Mouse (Mus musculus) midbrain, embryonic 16.5 days (tissue): Measurements from ENCODE around the gene Sergef. TPM values are rescaled to one million over a fixed set of nuclear protein-coding genes. Genes with fewer than 3 reads are reported as not detected.

Source experiments
- ATAC-seq: fragments of 200-750 bp; cut with Nextera tagmentation; 2 replicates; pipeline ENCODE4 v1.8.0; 2017; ENCODE audit warnings: moderate TSS enrichment
- H3K27ac ChIP-seq: fragments of 300-500 bp; sonication (generic); 2 replicates; pipeline ENCODE4 v1.5.1; 2014; ENCODE audit warnings: mild to moderate bottlenecking, low read length, mixed read lengths
- H3K27me3 ChIP-seq: fragments of 300-500 bp; sonication (generic); 2 replicates; pipeline ENCODE4 v1.6.1; 2014; ENCODE audit warnings: low read depth, low read length, mixed read lengths; ENCODE audit not compliant: control insufficient read depth, insufficient read depth
- H3K36me3 ChIP-seq: fragments of 300-500 bp; sonication (generic); 2 replicates; pipeline ENCODE4 v1.6.1; 2014; ENCODE audit warnings: mild to moderate bottlenecking, low read length, moderate library complexity, mixed read lengths; ENCODE audit not compliant: control insufficient read depth, insufficient read depth
- H3K4me1 ChIP-seq: fragments of 300-500 bp; sonication (generic); 2 replicates; pipeline ENCODE4 v1.6.1; 2014; ENCODE audit warnings: mild to moderate bottlenecking, low read length, mixed read lengths; ENCODE audit not compliant: control insufficient read depth, insufficient read depth
- H3K4me2 ChIP-seq: fragments of 300-500 bp; sonication (generic); 2 replicates; pipeline ENCODE4 v1.6.1; 2014; ENCODE audit warnings: mild to moderate bottlenecking, low read length, mixed read lengths
- H3K4me3 ChIP-seq: fragments of 300-500 bp; sonication (generic); 2 replicates; pipeline ENCODE4 v1.5.1; 2014; ENCODE audit warnings: low read depth, mild to moderate bottlenecking, low read length, moderate library complexity, mixed read lengths
- H3K9ac ChIP-seq: fragments of 300-500 bp; sonication (generic); 2 replicates; pipeline ENCODE4 v1.6.1; 2014; ENCODE audit warnings: low read depth, low read length, mixed read lengths
- H3K9me3 ChIP-seq: fragments of 300-500 bp; sonication (generic); replicated peaks from 2 replicates; pipeline ENCODE4 v1.6.1; 2014; ENCODE audit warnings: mild to moderate bottlenecking, low read length, mixed read lengths; ENCODE audit not compliant: control insufficient read depth, poor library complexity, severe bottlenecking
- WGBS: fragments of 180-500 bp; shearing (Covaris S2); extraction: QIAGEN DNeasy Blood & Tissue Kit; methylation state at CpG from one replicate; pipeline ENCODE4 v1.1.7; 2014; 5-methylcytosine and 5-hydroxymethylcytosine counted together
- polyA plus RNA-seq: library from polyadenylated mRNA; unstranded; fragments of >200 nt; fragmentation: Nextera tagmentation; extraction: Ambion mirVana; gene quantifications from 2 replicates; pipeline ENCODE4 v1.2.1, GENCODE M21; 2015

Sergef gene
- polyA plus RNA-seq, 1 experiment from 2014 or later, result 45.8 TPM

DNA sequence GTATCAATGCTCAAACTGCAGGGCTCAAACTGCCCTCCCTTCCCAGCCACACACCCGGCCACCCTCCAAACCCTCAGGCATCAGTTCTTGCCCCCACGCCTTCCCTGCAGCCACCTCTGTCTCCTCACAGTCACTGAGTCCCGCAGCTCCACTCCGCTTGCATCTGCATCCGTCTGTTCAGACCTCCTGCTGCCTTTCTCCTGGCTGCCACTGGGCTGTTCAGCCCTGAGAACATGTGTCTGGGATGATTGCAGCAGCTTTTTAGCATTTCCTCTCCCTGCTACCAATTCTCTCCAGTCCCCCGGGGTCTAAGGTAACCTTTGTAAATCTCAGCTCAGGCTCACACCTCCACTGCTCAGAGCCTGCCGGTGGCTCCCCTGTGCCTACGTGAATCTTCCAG, 109.7 kb downstream of the Sergef start:
- ATAC-seq, result peak; percentile 62
- no peaks in the 10 kb centered on the region for H3K36me3 ChIP-seq
- peak overlapping the region; percentile 30; the same call in 1 of the 2 replicates for H3K9ac ChIP-seq
- no peak overlapping the region for H3K4me3 ChIP-seq
- 42% methylated on average over 8 of the region's 8 CpGs for WGBS
- peak overlapping the region; percentile 47 for H3K27ac ChIP-seq
- no peak overlapping the region for H3K4me2 ChIP-seq
- H3K9me3 ChIP-seq, result no peaks in the 10 kb centered on the region
- H3K27me3 ChIP-seq, result no peaks in the 10 kb centered on the region
- peaks cover 10% of the 10 kb centered on the region for H3K4me1 ChIP-seq

DNA sequence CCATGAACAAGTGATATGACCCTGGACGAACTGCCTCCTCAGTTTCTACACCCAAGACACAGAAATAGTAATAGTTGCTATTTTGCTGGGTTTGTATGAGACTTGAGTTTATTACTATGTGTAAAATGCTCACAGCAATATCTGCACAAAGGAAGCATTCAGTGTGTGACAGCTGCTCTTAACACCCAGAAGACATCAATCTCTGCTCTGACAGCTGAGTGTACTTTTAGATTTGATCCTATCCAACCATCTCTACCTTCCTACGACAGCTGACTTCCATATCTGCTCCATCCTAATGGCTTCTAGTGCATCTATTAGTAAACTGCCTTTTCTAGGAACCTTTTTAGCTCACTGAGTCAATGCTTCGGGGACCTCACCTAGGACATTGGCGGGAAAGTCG, 110.3 kb downstream of the Sergef start:
- H3K4me3 ChIP-seq, result no peak overlapping the region
- no peaks in the 10 kb centered on the region for H3K36me3 ChIP-seq
- no peak overlapping the region for H3K4me2 ChIP-seq
- H3K27me3 ChIP-seq, result no peaks in the 10 kb centered on the region
- no peaks in the 10 kb centered on the region for H3K9me3 ChIP-seq
- WGBS, result 87% methylated on average over 5 of the region's 5 CpGs
- no peak overlapping the region for H3K27ac ChIP-seq
- H3K4me1 ChIP-seq, result peaks cover 7% of the 10 kb centered on the region; the same call in 1 of the 2 replicates
- ATAC-seq, result no peak
- H3K9ac ChIP-seq, result no peak overlapping the region

DNA sequence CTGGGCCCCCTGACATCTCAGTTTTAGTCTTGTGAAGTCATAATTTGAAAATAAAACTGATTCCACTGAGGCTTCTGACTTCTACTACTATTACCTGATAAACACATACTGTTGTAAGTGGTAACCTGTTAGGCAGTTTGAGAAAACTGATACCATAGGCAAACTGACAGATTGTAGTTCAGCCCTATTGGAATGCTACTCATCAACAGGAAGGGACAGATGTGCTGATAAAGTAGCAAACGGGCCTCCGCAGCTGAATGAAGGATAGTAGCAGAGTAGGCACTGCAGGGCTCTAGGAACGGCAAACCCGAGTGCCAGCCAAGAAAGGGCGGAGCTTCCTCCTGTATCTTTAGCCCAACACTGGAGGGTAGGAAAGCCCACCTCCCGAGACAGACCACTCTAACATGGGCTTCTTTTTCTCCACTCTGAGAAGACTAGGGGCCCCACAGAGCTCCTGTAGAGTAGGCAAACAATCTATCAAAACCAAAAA, 112.9 kb downstream of the Sergef start:
- H3K4me2 ChIP-seq, result no peak overlapping the region
- 63% methylated on average over 6 of the region's 6 CpGs for WGBS

DNA sequence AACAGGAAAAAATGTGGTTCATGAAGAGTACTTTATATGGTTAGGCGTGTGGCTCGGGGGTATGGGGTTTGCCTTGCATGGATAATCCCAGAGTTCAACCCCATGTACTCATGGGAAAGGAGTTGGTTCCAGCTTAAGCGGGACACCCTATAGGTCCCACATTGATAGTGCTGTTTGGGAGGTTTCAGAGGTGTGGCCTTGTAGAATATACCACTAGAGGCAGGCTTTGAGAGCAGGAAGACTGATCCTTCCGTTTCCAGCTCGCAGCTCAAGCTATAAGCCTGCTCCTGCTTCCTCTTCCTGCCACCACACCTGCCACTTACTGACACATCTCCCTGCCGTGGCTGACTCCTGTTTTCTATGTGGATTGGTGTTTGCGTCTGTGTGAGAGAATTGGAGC, 116.4 kb downstream of the Sergef start:
- Histone ChIP-seq H3K9me3 (no peaks in the 10 kb centered on the region), H3K27me3 (no peaks in the 10 kb centered on the region), H3K4me3 (no peak overlapping the region), H3K4me2 (no peak overlapping the region), H3K9ac (no peak overlapping the region), H3K27ac (no peak overlapping the region), H3K4me1 (peaks cover 9% of the 10 kb centered on the region; the same call in 1 of the 2 replicates), H3K36me3 (no peaks in the 10 kb centered on the region)
- WGBS, result 90% methylated on average over 7 of the region's 7 CpGs
- no peak for ATAC-seq

More for the DNA sequence above, 112.9 kb downstream of the Sergef start:
- ATAC-seq, result no peak
- Histone ChIP-seq H3K27ac (no peak overlapping the region), H3K4me3 (no peak overlapping the region), H3K27me3 (no peaks in the 10 kb centered on the region), H3K36me3 (no peaks in the 10 kb centered on the region), H3K9me3 (no peaks in the 10 kb centered on the region), H3K9ac (no peak overlapping the region), H3K4me1 (peaks cover 7% of the 10 kb centered on the region; the same call in 1 of the 2 replicates)

DNA sequence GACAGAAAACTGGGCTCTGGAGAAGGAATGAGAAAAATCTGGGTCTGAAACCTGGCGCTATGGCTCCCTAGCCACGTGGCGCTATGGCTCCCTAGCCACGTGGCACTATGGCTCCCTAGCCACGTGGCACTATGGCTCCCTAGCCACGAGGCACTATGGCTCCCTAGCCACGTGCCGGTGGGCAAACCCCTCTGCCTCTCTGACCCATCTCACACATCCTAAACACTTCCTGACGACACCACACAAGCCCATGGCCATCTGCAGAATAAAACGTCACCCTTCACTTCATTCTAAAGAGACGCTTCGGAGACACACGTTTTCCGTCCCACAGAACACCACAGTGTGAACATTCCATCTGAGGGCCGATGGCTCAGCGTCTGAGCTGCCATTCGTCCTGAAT, 117.8 kb downstream of the Sergef start:
- Histone ChIP-seq H3K4me3 (no peak overlapping the region), H3K27ac (no peak overlapping the region), H3K4me1 (peaks cover 9% of the 10 kb centered on the region; the same call in 1 of the 2 replicates), H3K27me3 (no peaks in the 10 kb centered on the region), H3K36me3 (no peaks in the 10 kb centered on the region), H3K4me2 (no peak overlapping the region), H3K9ac (no peak overlapping the region), H3K9me3 (no peaks in the 10 kb centered on the region)
- ATAC-seq, result no peak
- whole genome bisulfite sequencing, result 96% methylated on average over 17 of the region's 17 CpGs

DNA sequence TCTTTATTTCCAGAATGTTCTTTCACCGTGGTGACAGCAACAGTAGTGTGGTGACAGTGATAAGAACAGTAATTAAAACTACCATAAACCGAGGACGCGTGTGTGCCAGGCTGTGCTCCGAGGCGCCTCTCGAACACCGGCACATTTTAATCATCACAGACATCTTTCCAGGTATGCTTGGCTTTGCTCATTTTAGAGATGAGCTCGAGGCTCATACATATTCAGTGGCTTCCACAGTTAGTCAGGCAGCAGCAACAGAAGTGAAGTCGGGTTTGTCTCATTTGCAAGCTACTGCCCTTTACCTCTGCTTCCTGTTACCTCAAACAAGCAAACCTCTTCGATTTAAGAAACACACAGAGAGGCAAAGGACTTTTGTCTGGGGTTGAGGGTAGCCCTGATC, 120.5 kb downstream of the Sergef start:
- WGBS, result 55% methylated on average over 11 of the region's 11 CpGs
- peak; percentile 59 for ATAC-seq

DNA sequence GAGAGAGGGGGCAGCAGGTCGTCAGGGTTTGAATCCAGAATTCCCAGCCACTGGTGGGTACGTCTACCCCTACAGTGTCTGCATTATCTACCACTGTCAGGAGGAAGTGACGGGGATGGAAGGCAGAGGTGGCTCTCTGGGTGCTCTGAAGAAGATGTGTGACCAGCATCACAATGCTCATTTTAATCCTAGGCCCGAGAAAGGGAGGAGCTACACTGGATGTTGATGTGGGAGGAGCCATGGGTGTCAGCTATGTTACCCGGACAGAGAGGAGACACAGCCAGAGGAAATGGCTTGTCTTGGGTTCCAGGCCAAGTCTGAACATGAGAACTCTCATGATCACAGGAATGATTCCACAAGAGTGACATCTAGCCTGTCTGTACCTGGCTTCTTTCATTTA, 122.4 kb downstream of the Sergef start:
- Histone ChIP-seq H3K9me3 (no peaks in the 10 kb centered on the region), H3K36me3 (no peaks in the 10 kb centered on the region), H3K4me2 (no peak overlapping the region), H3K4me3 (no peak overlapping the region), H3K4me1 (peaks cover 9% of the 10 kb centered on the region; the same call in 1 of the 2 replicates), H3K9ac (no peak overlapping the region), H3K27ac (no peak overlapping the region), H3K27me3 (no peaks in the 10 kb centered on the region)
- no peak for ATAC-seq
- 50% methylated on average over 5 of the region's 5 CpGs for WGBS

More for the DNA sequence above, 120.5 kb downstream of the Sergef start:
- Histone ChIP-seq H3K9me3 (no peaks in the 10 kb centered on the region), H3K27me3 (no peaks in the 10 kb centered on the region), H3K36me3 (no peaks in the 10 kb centered on the region), H3K27ac (peak overlapping the region; percentile 58), H3K4me1 (peaks cover 9% of the 10 kb centered on the region; the same call in 1 of the 2 replicates), H3K9ac (no peak overlapping the region), H3K4me2 (no peak overlapping the region), H3K4me3 (no peak overlapping the region)

DNA sequence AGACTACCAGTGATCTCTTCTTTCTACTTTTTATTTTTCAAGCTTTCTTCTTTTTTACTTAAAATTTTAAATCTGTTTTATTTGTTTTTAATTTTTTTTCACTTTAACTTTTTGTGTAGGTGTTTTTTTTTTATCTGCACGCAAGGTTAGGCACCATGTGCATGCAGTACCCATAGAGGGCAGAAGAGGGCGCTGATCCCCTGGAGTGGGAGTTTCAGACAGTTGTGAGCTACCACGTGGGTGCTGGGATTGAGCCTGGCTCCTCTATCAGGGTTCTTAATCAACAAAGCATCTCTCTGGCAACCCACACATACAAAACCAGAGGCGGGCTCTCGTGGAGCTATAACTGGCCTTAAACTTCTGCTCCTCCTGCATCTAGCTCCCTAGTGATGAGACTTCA, 123.6 kb downstream of the Sergef start:
- Histone ChIP-seq H3K27ac (no peak overlapping the region), H3K27me3 (no peaks in the 10 kb centered on the region), H3K36me3 (no peaks in the 10 kb centered on the region), H3K4me3 (no peak overlapping the region), H3K9ac (no peak overlapping the region), H3K4me1 (peaks cover 9% of the 10 kb centered on the region; the same call in 1 of the 2 replicates), H3K4me2 (no peak overlapping the region), H3K9me3 (no peaks in the 10 kb centered on the region)
- ATAC-seq, result no peak
- WGBS, result 81% methylated on average over 5 of the region's 5 CpGs

DNA sequence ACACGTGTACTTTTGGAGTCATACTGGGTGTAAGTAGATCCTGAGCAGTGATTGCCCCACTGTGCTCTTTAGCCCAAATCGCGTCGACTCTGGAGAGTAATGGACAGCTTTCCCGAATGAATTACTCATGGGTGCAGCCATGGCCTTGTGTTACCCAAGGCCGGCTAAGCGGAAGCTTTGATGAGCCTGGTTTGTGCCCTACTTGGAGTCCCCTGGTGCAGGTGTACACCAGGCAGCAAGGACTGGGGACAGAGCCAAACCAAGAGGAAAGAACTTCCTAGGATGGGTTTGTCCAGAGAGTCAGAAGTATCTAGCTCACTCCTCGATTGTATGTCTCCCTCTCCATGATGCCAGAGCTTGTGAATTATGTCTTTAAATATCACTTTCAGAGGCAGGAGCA, 124.6 kb downstream of the Sergef start:
- 92% methylated on average over 8 of the region's 8 CpGs for WGBS
- Histone ChIP-seq H3K27ac (no peak overlapping the region), H3K4me3 (no peak overlapping the region), H3K36me3 (no peaks in the 10 kb centered on the region), H3K9ac (no peak overlapping the region), H3K9me3 (no peaks in the 10 kb centered on the region), H3K4me1 (peaks cover 14% of the 10 kb centered on the region; the same call in 1 of the 2 replicates), H3K4me2 (no peak overlapping the region), H3K27me3 (no peaks in the 10 kb centered on the region)
- ATAC-seq, result no peak
